Mouse (Mus musculus) E14TG2a.4 (cell line): ENCODE results near the gene Wdr27.

Source experiments
- CTCF ChIP-seq: conservative IDR thresholded peaks from 2 replicates; pipeline ENCODE4 v1.5.1; 2014; ENCODE audit warnings: low read length
- POU5F1 ChIP-seq: IDR thresholded peaks from 2 replicates; pipeline ENCODE4 v1.6.1; 2014; ENCODE audit warnings: low read length, borderline replicate concordance

- TF ChIP-seq CTCF (no peak), POU5F1 (no peak)
Measured at GRCm38 (mm10) chr17:14931469-14931868, 11.5 kb downstream of the Wdr27 start.
